Mouse (Mus musculus) kidney, embryonic 15.5 days (tissue): ENCODE results near the gene Ank3. TPM values are rescaled to one million over a fixed set of nuclear protein-coding genes. Genes with fewer than 3 reads are reported as not detected.

Experiments used
- ATAC-seq: fragments of 200-750 bp; cut with Nextera tagmentation; replicated peaks from 2 replicates; pipeline ENCODE4 v1.8.0; 2017; ENCODE audit warnings: moderate TSS enrichment; ENCODE audit not compliant: low FRiP score
- H3K27ac ChIP-seq: fragments of 300-500 bp; sonication (generic); 2 replicates; pipeline ENCODE4 v1.5.1; 2015; ENCODE audit warnings: mild to moderate bottlenecking, inconsistent platforms
- H3K27me3 ChIP-seq: fragments of 300-500 bp; sonication (generic); 2 replicates; pipeline ENCODE4 v1.6.1; 2015; ENCODE audit warnings: inconsistent platforms
- H3K36me3 ChIP-seq: fragments of 300-500 bp; sonication (generic); 2 replicates; pipeline ENCODE4 v1.6.1; 2015; ENCODE audit warnings: inconsistent platforms
- H3K4me1 ChIP-seq: fragments of 300-500 bp; sonication (generic); 2 replicates; pipeline ENCODE4 v1.6.1; 2015; ENCODE audit warnings: inconsistent platforms
- H3K4me2 ChIP-seq: fragments of 300-500 bp; sonication (generic); 2 replicates; pipeline ENCODE4 v1.6.1; 2015; ENCODE audit warnings: moderate library complexity, mild to moderate bottlenecking, inconsistent platforms
- H3K4me3 ChIP-seq: fragments of 300-500 bp; sonication (generic); replicated peaks from 2 replicates; pipeline ENCODE4 v1.5.1; 2015; ENCODE audit warnings: mild to moderate bottlenecking, inconsistent platforms
- H3K9ac ChIP-seq: fragments of 300-500 bp; sonication (generic); 2 replicates; pipeline ENCODE4 v1.6.1; 2015; ENCODE audit warnings: mild to moderate bottlenecking, inconsistent platforms
- H3K9me3 ChIP-seq: fragments of 300-500 bp; sonication (generic); replicated peaks from 2 replicates; pipeline ENCODE4 v1.6.1; 2016; ENCODE audit warnings: inconsistent platforms
- WGBS: fragments of 180-500 bp; shearing (Covaris S2); methylation state at CpG from one replicate; pipeline ENCODE4 v1.1.7; 2015; ENCODE audit warnings: mixed read lengths; 5-methylcytosine and 5-hydroxymethylcytosine counted together
- polyA plus RNA-seq: library from polyadenylated mRNA; unstranded; fragments of >200 nt; fragmentation: Nextera tagmentation; extraction: Ambion mirVana; gene quantifications from 2 replicates; pipeline ENCODE4 v1.2.1, GENCODE M21; 2015

Ank3 gene
- polyA plus RNA-seq, 1 experiment from 2014 or later: 47.9 TPM

- Histone ChIP-seq H3K27me3 (no peaks in the 10 kb centered on the region), H3K36me3 (no peaks in the 10 kb centered on the region), H3K4me1 (peaks cover 8% of the 10 kb centered on the region; the same call in 1 of the 2 replicates), H3K27ac (no peak overlapping the region), H3K9me3 (no peaks in the 10 kb centered on the region), H3K4me3 (no peak overlapping the region), H3K9ac (no peak overlapping the region), H3K4me2 (no peak overlapping the region)
- no peak for ATAC-seq
- 91% methylated on average over 6 of the region's 6 CpGs for WGBS
These were observed 55.0 kb downstream of the Ank3 start for GRCm38 (mm10) chr10:69453531-69453930.

GRCm38 (mm10) chr10:69454480-69454879 lies 55.9 kb downstream of the Ank3 start:
- Histone ChIP-seq H3K36me3 (no peaks in the 10 kb centered on the region), H3K4me1 (peaks cover 8% of the 10 kb centered on the region; the same call in 1 of the 2 replicates), H3K9ac (no peak overlapping the region), H3K9me3 (no peaks in the 10 kb centered on the region), H3K4me3 (no peak overlapping the region), H3K27ac (no peak overlapping the region), H3K27me3 (no peaks in the 10 kb centered on the region), H3K4me2 (no peak overlapping the region)
- ATAC-seq: peak; percentile 72
- 27% methylated on average over 7 of the region's 7 CpGs for WGBS

GRCm38 (mm10) chr10:69464826-69465225 lies 66.3 kb downstream of the Ank3 start:
- Histone ChIP-seq H3K36me3 (no peaks in the 10 kb centered on the region), H3K4me1 (no peaks in the 10 kb centered on the region), H3K27ac (no peak overlapping the region), H3K9me3 (no peaks in the 10 kb centered on the region), H3K27me3 (no peaks in the 10 kb centered on the region), H3K4me3 (no peak overlapping the region), H3K4me2 (no peak overlapping the region), H3K9ac (no peak overlapping the region)
- WGBS: 62% methylated on average over 4 of the region's 4 CpGs
- ATAC-seq: no peak

- no peaks in the 10 kb centered on the region for H3K36me3 ChIP-seq
- no peak overlapping the region for H3K9ac ChIP-seq
- H3K27ac ChIP-seq: no peak overlapping the region
- H3K27me3 ChIP-seq: no peaks in the 10 kb centered on the region
- H3K4me3 ChIP-seq: no peak overlapping the region
- H3K9me3 ChIP-seq: no peaks in the 10 kb centered on the region
- 79% methylated on average over 11 of the region's 11 CpGs for WGBS
- no peak for ATAC-seq
- no peak overlapping the region for H3K4me2 ChIP-seq
- H3K4me1 ChIP-seq: no peaks in the 10 kb centered on the region
These were observed 67.1 kb downstream of the Ank3 start for GRCm38 (mm10) chr10:69465558-69466200.

- ATAC-seq: no peak
- no peaks in the 10 kb centered on the region for H3K4me1 ChIP-seq
- 58% methylated on average over 2 of the region's 2 CpGs for WGBS
- no peaks in the 10 kb centered on the region for H3K27me3 ChIP-seq
- H3K9ac ChIP-seq: no peak overlapping the region
- H3K4me3 ChIP-seq: no peak overlapping the region
- no peaks in the 10 kb centered on the region for H3K9me3 ChIP-seq
- H3K4me2 ChIP-seq: no peak overlapping the region
- H3K36me3 ChIP-seq: no peaks in the 10 kb centered on the region
- H3K27ac ChIP-seq: no peak overlapping the region
These were observed 67.6 kb downstream of the Ank3 start for GRCm38 (mm10) chr10:69466201-69466585.

GRCm38 (mm10) chr10:69466586-69466985 lies 68.0 kb downstream of the Ank3 start:
- 40% methylated on average over 4 of the region's 4 CpGs for WGBS
- H3K27ac ChIP-seq: no peak overlapping the region
- no peaks in the 10 kb centered on the region for H3K36me3 ChIP-seq
- H3K9ac ChIP-seq: no peak overlapping the region
- no peak overlapping the region for H3K4me3 ChIP-seq
- H3K9me3 ChIP-seq: no peaks in the 10 kb centered on the region
- H3K27me3 ChIP-seq: no peaks in the 10 kb centered on the region
- no peak overlapping the region for H3K4me2 ChIP-seq
- no peaks in the 10 kb centered on the region for H3K4me1 ChIP-seq
- ATAC-seq: no peak

GRCm38 (mm10) chr10:69467182-69467581 lies 68.6 kb downstream of the Ank3 start:
- Histone ChIP-seq H3K4me3 (no peak overlapping the region), H3K27ac (no peak overlapping the region), H3K36me3 (no peaks in the 10 kb centered on the region), H3K9ac (no peak overlapping the region), H3K4me2 (no peak overlapping the region), H3K27me3 (no peaks in the 10 kb centered on the region), H3K9me3 (no peaks in the 10 kb centered on the region), H3K4me1 (no peaks in the 10 kb centered on the region)
- no peak for ATAC-seq
- 68% methylated on average over 2 of the region's 2 CpGs for WGBS

GRCm38 (mm10) chr10:69471841-69472240 lies 73.3 kb downstream of the Ank3 start:
- Histone ChIP-seq H3K4me3 (no peak overlapping the region), H3K4me1 (no peaks in the 10 kb centered on the region), H3K27ac (no peak overlapping the region), H3K27me3 (no peaks in the 10 kb centered on the region), H3K4me2 (no peak overlapping the region), H3K9me3 (no peaks in the 10 kb centered on the region), H3K9ac (no peak overlapping the region), H3K36me3 (no peaks in the 10 kb centered on the region)
- ATAC-seq: no peak
- 83% methylated on average over 4 of the region's 4 CpGs for WGBS

- no peaks in the 10 kb centered on the region for H3K36me3 ChIP-seq
- no peak overlapping the region for H3K27ac ChIP-seq
- no peak for ATAC-seq
- H3K4me2 ChIP-seq: no peak overlapping the region
- 32% methylated on average over 1 of the region's 1 CpGs for WGBS
- no peaks in the 10 kb centered on the region for H3K4me1 ChIP-seq
- no peak overlapping the region for H3K9ac ChIP-seq
- no peaks in the 10 kb centered on the region for H3K9me3 ChIP-seq
- H3K4me3 ChIP-seq: no peak overlapping the region
- H3K27me3 ChIP-seq: no peaks in the 10 kb centered on the region
These were observed 78.3 kb downstream of the Ank3 start for GRCm38 (mm10) chr10:69476871-69477270.

- no peaks in the 10 kb centered on the region for H3K4me1 ChIP-seq
- H3K4me3 ChIP-seq: no peak overlapping the region
- 32% methylated on average over 2 of the region's 2 CpGs for whole genome bisulfite sequencing
- no peaks in the 10 kb centered on the region for H3K36me3 ChIP-seq
- no peak overlapping the region for H3K4me2 ChIP-seq
- no peaks in the 10 kb centered on the region for H3K9me3 ChIP-seq
- H3K9ac ChIP-seq: no peak overlapping the region
- H3K27ac ChIP-seq: no peak overlapping the region
- no peaks in the 10 kb centered on the region for H3K27me3 ChIP-seq
- no peak for ATAC-seq
These were observed 79.1 kb downstream of the Ank3 start for GRCm38 (mm10) chr10:69477656-69478055.

GRCm38 (mm10) chr10:69478831-69479230 lies 80.3 kb downstream of the Ank3 start:
- Histone ChIP-seq H3K27me3 (no peaks in the 10 kb centered on the region), H3K36me3 (no peaks in the 10 kb centered on the region), H3K4me3 (no peak overlapping the region), H3K9me3 (no peaks in the 10 kb centered on the region), H3K4me1 (no peaks in the 10 kb centered on the region), H3K27ac (no peak overlapping the region), H3K4me2 (no peak overlapping the region), H3K9ac (no peak overlapping the region)
- WGBS: 64% methylated on average over 3 of the region's 3 CpGs
- ATAC-seq: no peak

GRCm38 (mm10) chr10:69485191-69485786 lies 86.7 kb downstream of the Ank3 start:
- no peak for ATAC-seq
- Histone ChIP-seq H3K27me3 (no peaks in the 10 kb centered on the region), H3K4me2 (no peak overlapping the region), H3K4me3 (no peak overlapping the region), H3K9me3 (no peaks in the 10 kb centered on the region), H3K36me3 (no peaks in the 10 kb centered on the region), H3K9ac (no peak overlapping the region), H3K4me1 (no peaks in the 10 kb centered on the region), H3K27ac (no peak overlapping the region)
- 93% methylated on average over 6 of the region's 6 CpGs for WGBS

GRCm38 (mm10) chr10:69490182-69490581 lies 91.6 kb downstream of the Ank3 start:
- Histone ChIP-seq H3K9ac (no peak overlapping the region), H3K27ac (no peak overlapping the region), H3K36me3 (no peaks in the 10 kb centered on the region), H3K4me3 (no peak overlapping the region), H3K4me1 (no peaks in the 10 kb centered on the region), H3K27me3 (no peaks in the 10 kb centered on the region), H3K9me3 (no peaks in the 10 kb centered on the region), H3K4me2 (no peak overlapping the region)
- ATAC-seq: no peak
- 91% methylated on average over 5 of the region's 5 CpGs for WGBS
